Mouse (Mus musculus) CH12.LX (cell line): ENCODE results near the gene Psmc3ip.

Experiments used
- CTCF ChIP-seq, 2 experiments: IDR thresholded peaks in 1 of 2; conservative IDR thresholded peaks in 1 of 2; 2 replicates each; pipeline ENCODE4 v1.5.1; 2011 to 2012; ENCODE audit warnings: low read depth in 2 of 2, low read length in 2 of 2, improper control_type of control experiment in 1 of 2, inconsistent platforms in 1 of 2, mild to moderate bottlenecking in 1 of 2, moderate library complexity in 1 of 2
- EP300 ChIP-seq: IDR thresholded peaks from 2 replicates; pipeline ENCODE4 v1.6.1; 2011; ENCODE audit warnings: low read length, improper control_type of control experiment
- GABPA ChIP-seq: IDR thresholded peaks from 2 replicates; pipeline ENCODE4 v1.6.1; 2012; ENCODE audit warnings: low read depth, low read length, improper control_type of control experiment, inconsistent platforms; ENCODE audit not compliant: insufficient replicate concordance
- KAT2A ChIP-seq: IDR thresholded peaks from 2 replicates; pipeline ENCODE4 v1.6.1; 2012; ENCODE audit warnings: low read length, improper control_type of control experiment, inconsistent platforms; ENCODE audit not compliant: insufficient replicate concordance
- POLR2A ChIP-seq: IDR thresholded peaks from 2 replicates; pipeline ENCODE4 v1.6.1; 2011; ENCODE audit warnings: low read depth, mild to moderate bottlenecking, improper control_type of control experiment, low read length
- SIN3A ChIP-seq: IDR thresholded peaks from 2 replicates; pipeline ENCODE4 v1.6.1; 2012; ENCODE audit warnings: low read length, improper control_type of control experiment, inconsistent platforms
- USF2 ChIP-seq: conservative IDR thresholded peaks from 2 replicates; pipeline ENCODE4 v1.6.1; 2011; ENCODE audit warnings: low read depth, low read length, improper control_type of control experiment
- ZMIZ1 ChIP-seq: IDR thresholded peaks from 2 replicates; pipeline ENCODE4 v1.6.1; 2012; ENCODE audit warnings: low read depth, mild to moderate bottlenecking, inconsistent platforms, low read length, improper control_type of control experiment
- ZNF384 ChIP-seq: IDR thresholded peaks from 2 replicates; pipeline ENCODE4 v1.6.1; 2012; ENCODE audit warnings: low read depth, low read length, improper control_type of control experiment, inconsistent platforms

GRCm38 (mm10) chr11:101051051-101051493, 44.2 kb downstream of the Psmc3ip start:
- TF ChIP-seq KAT2A (no peak), CTCF (conservative IDR thresholded peaks at IDR 0.05 in 1 of 2, IDR thresholded peaks at IDR 0.05 in 1 of 2; ENCODE audit: low read depth in 2 of 2, low read length in 2 of 2) (no peak), USF2 (no peak), POLR2A (no peak), ZNF384 (no peak), GABPA (no peak), ZMIZ1 (no peak), SIN3A (no peak), EP300 (no peak)
